Comparison of ENCODE assay signal across 8 mouse cellular contexts in genomic region chr6:115676452-115677128, GRCm38 (mm10). TPM values are rescaled to one million over a fixed set of nuclear protein-coding genes. Genes with fewer than 3 reads are reported as not detected.
A peak's percentile ranks its signal among the peaks of the same experiment; 100 is the strongest.
DNase-seq lines count a peak whose midpoint lies in the region; ATAC-seq lines count a peak whose summit lies in the region.

Gene Raf1, minus strand, starts transcription at chr6:115676635.

- ATAC-seq in hindbrain, embryonic 15.5 days (ENCODE audit: low FRiP score, low read depth): peak; percentile 99

- H3K27ac ChIP-seq in hindbrain, embryonic 15.5 days (replicated peaks): peak within 1 kb of the TSS; percentile 100

- peak; percentile 97 for DNase-seq in R1 (ENCODE audit: low read depth, low spot score)
- DNase-seq in cerebellum, postnatal 25 days: peak; percentile 99 to 100
- peak; percentile 99 for DNase-seq in frontal cortex, postnatal 36 days (ENCODE audit: low spot score in 2 of 2)
- peak; percentile 96 for DNase-seq in left cerebral cortex, adult 11 months (ENCODE audit: low spot score)
- peak; percentile 98 to 99 for DNase-seq in lung, postnatal 4 days
- peak; percentile 93 for DNase-seq in retina, postnatal 7 days (ENCODE audit: low read depth, low spot score)
- peak; percentile 94 for DNase-seq in urinary bladder, adult 2 months (ENCODE audit: low spot score)

- 1% methylated on average over 51 of the region's 51 CpGs for WGBS in hindbrain, embryonic 15.5 days

- H3K9me3 ChIP-seq in hindbrain, embryonic 15.5 days: no peaks in the 10 kb centered on the region

- H3K4me1 ChIP-seq in hindbrain, embryonic 15.5 days (replicated peaks): peaks cover 28% of the 10 kb centered on the region

- peak within 1 kb of the TSS; percentile 99 for H3K9ac ChIP-seq in hindbrain, embryonic 15.5 days

- H3K36me3 ChIP-seq in hindbrain, embryonic 15.5 days: no peaks in the 10 kb centered on the region

- H3K4me2 ChIP-seq in hindbrain, embryonic 15.5 days: peak within 1 kb of the TSS; percentile 71

- peak within 1 kb of the TSS; percentile 97 for H3K4me3 ChIP-seq in hindbrain, embryonic 15.5 days

- H3K27me3 ChIP-seq in hindbrain, embryonic 15.5 days: no peaks in the 10 kb centered on the region

RNA-seq across cellular contexts. Expression of gene Raf1, which starts in this region (rescaled TPM):
- 124 and 136 TPM in 2 replicates for polyA plus RNA-seq in hindbrain, embryonic 15.5 days (2015; fragmentation: Nextera tagmentation; extraction: Ambion mirVana)
- polyA plus RNA-seq in urinary bladder, adult 2 months (2012; rRNA removed): 107 and 120 TPM in 2 replicates

Comparison
In these comparisons a context has a peak if more than half of its experiments do, and no peak if none do; other contexts are left out.
1. Peak in every context shown above with its lines: DNase-seq, ATAC-seq, H3K4me3 ChIP-seq and H3K27ac ChIP-seq.